Mouse (Mus musculus): ENCODE measurements at regions not wholly inside any gene's neighbourhood (a gene's known extent, or its start where the extent isn't known, plus 50 kb on each side); places are given as distances from the start of the nearest gene placed in this dataset.

GRCm38 (mm10) chr3:121891338-121891737 lies 61.0 kb upstream of the Arhgap29 start:
- no peak for TF ChIP-seq CTCF (IDR thresholded peaks at IDR 0.05; ENCODE audit: low read depth)
- no peak for TF ChIP-seq EP300 (IDR thresholded peaks at IDR 0.05; ENCODE audit: low read depth)

Data from liver, postnatal 0 days (tissue).